Mouse (Mus musculus) embryonic facial prominence, embryonic 15.5 days (tissue): ENCODE results near the gene Sufu. TPM values are rescaled to one million over a fixed set of nuclear protein-coding genes. Genes with fewer than 3 reads are reported as not detected.

Experiments
- ATAC-seq: fragments of 200-750 bp; cut with Nextera tagmentation; 2 replicates; pipeline ENCODE4 v1.8.0; 2017; ENCODE audit warnings: low read depth, moderate TSS enrichment; ENCODE audit not compliant: insufficient number of reproducible peaks, low FRiP score, low TSS enrichment
- H3K27ac ChIP-seq: fragments of 300-500 bp; sonication (generic); replicated peaks from 2 replicates; pipeline ENCODE4 v1.5.1; 2015; ENCODE audit warnings: mild to moderate bottlenecking, inconsistent platforms
- H3K27me3 ChIP-seq: fragments of 300-500 bp; sonication (generic); 2 replicates; pipeline ENCODE4 v1.6.1; 2015; ENCODE audit warnings: inconsistent platforms
- H3K36me3 ChIP-seq: fragments of 300-500 bp; sonication (generic); 2 replicates; pipeline ENCODE4 v1.6.1; 2015; ENCODE audit warnings: mild to moderate bottlenecking, inconsistent platforms
- H3K4me1 ChIP-seq: fragments of 300-500 bp; sonication (generic); 2 replicates; pipeline ENCODE4 v1.6.1; 2015; ENCODE audit warnings: inconsistent platforms
- H3K4me2 ChIP-seq: fragments of 300-500 bp; sonication (generic); replicated peaks from 2 replicates; pipeline ENCODE4 v1.6.1; 2015; ENCODE audit warnings: mild to moderate bottlenecking, inconsistent platforms
- H3K4me3 ChIP-seq: fragments of 300-500 bp; sonication (generic); replicated peaks from 2 replicates; pipeline ENCODE4 v1.5.1; 2015; ENCODE audit warnings: mild to moderate bottlenecking, inconsistent platforms
- H3K9ac ChIP-seq: fragments of 300-500 bp; sonication (generic); 2 replicates; pipeline ENCODE4 v1.6.1; 2015; ENCODE audit warnings: inconsistent platforms
- H3K9me3 ChIP-seq: fragments of 300-500 bp; sonication (generic); replicated peaks from 2 replicates; pipeline ENCODE4 v1.6.1; 2016; ENCODE audit warnings: inconsistent platforms
- WGBS: fragments of 180-500 bp; shearing (Covaris S2); methylation state at CpG from one replicate; pipeline ENCODE4 v1.1.7; 2015; 5-methylcytosine and 5-hydroxymethylcytosine counted together
- polyA plus RNA-seq: library from polyadenylated mRNA; unstranded; fragments of >200 nt; fragmentation: Nextera tagmentation; extraction: Ambion mirVana; gene quantifications from 2 replicates; pipeline ENCODE4 v1.2.1, GENCODE M21; 2015

Sufu gene
- polyA plus RNA-seq, 1 experiment from 2014 or later, result 38.4 TPM

DNA sequence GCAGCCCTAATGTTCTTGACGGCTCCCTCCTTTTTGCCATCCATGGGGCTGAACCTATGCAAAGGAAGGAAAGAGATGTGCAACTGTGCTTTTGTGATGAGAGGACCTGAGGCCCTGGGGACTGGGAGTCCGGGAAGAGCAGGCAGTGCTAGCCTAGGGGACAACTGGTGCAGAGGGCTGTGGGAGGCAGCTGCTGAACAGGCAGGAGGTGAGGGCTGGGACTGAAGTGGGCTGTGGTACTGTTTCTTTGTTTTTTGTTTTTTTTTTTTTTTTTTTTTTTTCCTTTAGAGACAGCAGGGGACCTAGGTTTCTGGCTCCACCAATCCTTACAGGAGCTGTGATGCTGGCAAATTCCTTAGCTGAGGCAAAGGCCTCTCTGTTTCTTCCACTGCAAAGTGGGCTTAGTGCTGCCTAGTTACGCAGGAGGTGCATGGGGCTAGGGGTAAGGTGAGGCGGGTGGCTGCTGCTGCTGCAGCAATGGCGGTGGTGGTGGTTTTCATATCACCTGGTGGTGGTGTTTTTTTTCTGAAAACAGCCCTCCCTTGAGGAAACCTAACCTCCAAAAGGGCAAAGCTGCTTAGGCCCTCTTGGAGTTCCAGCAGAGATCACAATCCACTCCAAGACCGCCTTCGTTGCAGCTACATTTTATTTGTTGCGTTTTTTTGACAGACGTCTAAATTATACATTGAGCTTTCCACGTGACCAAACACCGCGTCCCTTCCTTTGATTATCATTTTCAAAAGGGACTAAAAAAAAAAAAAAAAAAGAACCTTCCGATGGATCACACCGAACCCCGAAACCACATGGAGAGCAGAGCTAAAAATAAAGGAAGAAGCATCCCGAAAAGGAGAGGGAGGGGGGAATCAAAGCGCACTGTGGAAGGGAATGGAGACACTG lies 131.2 kb downstream of the Sufu start:
- no peaks in the 10 kb centered on the region for H3K9me3 ChIP-seq
- peak overlapping the region; percentile 50 for H3K4me2 ChIP-seq
- peak overlapping the region; percentile 21 for H3K4me3 ChIP-seq
- H3K4me1 ChIP-seq, result peaks cover 94% of the 10 kb centered on the region
- no peaks in the 10 kb centered on the region for H3K27me3 ChIP-seq
- no peaks in the 10 kb centered on the region for H3K36me3 ChIP-seq
- peak overlapping the region; percentile 83; the same call in 1 of the 2 replicates for H3K27ac ChIP-seq
- 21% methylated on average over 17 of the region's 17 CpGs for WGBS
- ATAC-seq, result no peak
- H3K9ac ChIP-seq, result no peak overlapping the region

DNA sequence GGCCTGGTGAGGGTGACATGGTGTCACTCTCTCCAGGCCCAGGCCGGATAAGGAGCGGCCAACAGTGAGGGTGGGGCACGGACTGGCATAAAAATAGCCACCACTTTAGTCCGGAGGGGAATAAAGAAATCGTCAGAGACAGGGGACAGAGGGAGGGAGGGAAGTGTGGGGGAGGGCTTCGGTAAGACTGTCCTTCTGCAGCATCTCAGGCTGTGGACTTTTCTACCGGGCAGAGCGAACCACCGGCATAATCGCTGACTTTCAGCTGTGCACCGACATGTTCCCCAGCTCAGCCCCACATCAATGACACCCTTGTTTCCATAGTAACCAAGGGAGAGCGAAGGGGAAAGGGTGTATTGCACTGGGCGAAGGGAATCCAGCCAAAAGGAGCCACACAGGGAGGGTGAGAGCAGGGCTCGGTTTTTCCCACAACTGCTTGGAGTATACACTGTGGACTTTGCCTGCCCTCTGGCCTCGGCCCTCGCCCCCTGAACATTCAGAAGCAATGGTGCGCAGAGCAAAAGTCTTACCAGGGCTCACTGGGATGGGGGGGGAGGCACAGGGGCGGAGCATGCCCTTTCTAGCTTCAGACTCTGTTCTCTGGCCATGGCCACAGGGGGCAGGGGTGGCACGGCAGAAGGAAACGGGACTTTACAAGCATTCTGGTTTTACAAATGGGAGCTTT lies 132.0 kb downstream of the Sufu start:
- Histone ChIP-seq H3K9ac (no peak overlapping the region), H3K4me2 (peak overlapping the region; percentile 50), H3K27ac (peak overlapping the region; percentile 83), H3K4me3 (peak overlapping the region; percentile 21), H3K4me1 (peaks cover 94% of the 10 kb centered on the region), H3K27me3 (no peaks in the 10 kb centered on the region), H3K9me3 (no peaks in the 10 kb centered on the region), H3K36me3 (no peaks in the 10 kb centered on the region)
- 4% methylated on average over 20 of the region's 20 CpGs for WGBS
- ATAC-seq, result peak; percentile 56

GRCm38 (mm10) chr19:46529601-46530448 lies 133.1 kb downstream of the Sufu start:
- Histone ChIP-seq H3K9me3 (no peaks in the 10 kb centered on the region), H3K4me3 (no peak overlapping the region), H3K27ac (peak overlapping the region; percentile 83), H3K36me3 (no peaks in the 10 kb centered on the region), H3K4me1 (peaks cover 86% of the 10 kb centered on the region), H3K27me3 (no peaks in the 10 kb centered on the region), H3K4me2 (peak overlapping the region; percentile 50), H3K9ac (0 out of 2 replicates have a peak overlapping the region, but pooled peaks have one; percentile 4)
- no peak for ATAC-seq
- WGBS, result 15% methylated on average over 13 of the region's 13 CpGs

DNA sequence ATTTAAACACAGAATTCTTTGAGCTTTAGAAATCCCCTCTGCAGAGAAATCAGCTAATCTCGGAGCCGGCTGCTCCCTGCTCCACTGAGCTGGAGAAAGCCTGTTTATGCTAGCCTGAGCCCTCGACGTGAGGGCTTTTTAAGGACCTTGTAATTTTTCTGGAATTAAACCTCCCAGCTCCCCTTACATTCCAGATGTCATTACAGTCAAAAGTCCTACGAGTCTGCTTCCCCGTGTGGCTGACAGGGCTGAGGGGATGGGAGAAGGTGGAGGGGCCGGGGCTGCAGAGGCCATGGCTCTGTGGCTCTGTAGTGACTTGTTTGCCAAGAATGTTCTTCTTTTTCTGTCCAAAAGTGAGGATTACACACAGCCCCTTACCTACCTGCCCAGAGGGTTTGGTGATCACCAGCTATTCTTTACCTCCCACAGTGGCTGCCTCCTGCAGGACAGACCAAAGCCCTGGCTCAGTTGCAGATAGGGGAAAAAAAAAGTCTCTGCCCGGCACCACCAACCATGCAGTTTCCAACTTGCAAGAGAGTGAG lies 133.8 kb downstream of the Sufu start:
- no peaks in the 10 kb centered on the region for H3K9me3 ChIP-seq
- peaks cover 79% of the 10 kb centered on the region for H3K4me1 ChIP-seq
- H3K4me3 ChIP-seq, result no peak overlapping the region
- H3K27me3 ChIP-seq, result no peaks in the 10 kb centered on the region
- no peak overlapping the region for H3K9ac ChIP-seq
- no peak for ATAC-seq
- H3K36me3 ChIP-seq, result no peaks in the 10 kb centered on the region; the same call in 1 of the 2 replicates
- 17% methylated on average over 8 of the region's 8 CpGs for WGBS
- peak overlapping the region; percentile 83 for H3K27ac ChIP-seq
- peak overlapping the region; percentile 19; the same call in 1 of the 2 replicates for H3K4me2 ChIP-seq

DNA sequence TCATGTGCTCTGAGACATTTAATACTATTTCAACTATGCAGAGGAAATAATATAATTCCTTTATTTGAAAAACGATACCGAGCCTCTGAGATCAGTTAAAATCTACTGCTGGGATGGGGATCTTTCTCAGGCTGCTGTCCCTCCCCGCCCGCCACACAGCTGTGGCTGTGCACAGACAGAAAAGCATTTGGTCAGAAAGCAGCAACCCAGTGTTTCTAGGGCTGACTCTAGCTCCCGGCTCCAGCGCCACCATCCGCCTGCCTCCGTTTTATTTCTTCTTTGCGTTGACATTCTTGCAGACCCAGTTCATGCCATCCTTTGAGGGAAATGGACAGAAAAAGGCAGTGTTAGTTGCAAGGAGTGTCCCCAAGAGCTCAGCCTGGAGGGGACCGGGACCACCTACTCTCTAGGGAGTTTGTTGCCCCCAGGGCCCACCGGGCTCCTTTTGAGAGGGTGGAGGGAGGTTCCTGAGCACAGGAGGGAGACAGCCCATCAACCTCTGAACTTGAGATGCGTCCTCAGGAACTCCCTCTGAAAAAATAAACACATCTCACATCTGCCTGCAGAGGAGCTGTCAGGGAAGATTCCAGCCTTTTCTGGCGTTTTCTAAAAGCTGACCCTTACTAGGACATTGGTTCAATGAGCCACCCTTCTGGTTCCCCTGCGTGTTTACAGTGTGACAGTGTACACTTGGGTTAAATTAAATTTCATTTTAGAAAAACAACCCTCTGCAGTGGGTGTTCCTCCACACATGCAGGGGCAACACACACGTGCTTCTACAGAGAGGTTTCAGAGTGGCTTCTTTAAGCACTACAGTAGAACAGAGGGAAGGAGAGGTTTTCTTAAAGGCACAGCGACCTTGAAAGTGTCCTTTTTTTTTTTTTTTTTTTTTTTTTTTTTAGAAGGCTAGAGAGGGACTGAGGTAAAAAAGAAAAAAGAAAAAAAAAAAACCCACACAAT lies 134.7 kb downstream of the Sufu start:
- peak overlapping the region; percentile 83 for H3K27ac ChIP-seq
- WGBS, result 5% methylated on average over 16 of the region's 16 CpGs
- H3K9ac ChIP-seq, result no peak overlapping the region
- H3K27me3 ChIP-seq, result no peaks in the 10 kb centered on the region
- H3K4me1 ChIP-seq, result peaks cover 71% of the 10 kb centered on the region
- H3K4me2 ChIP-seq, result peak overlapping the region; percentile 19; the same call in 1 of the 2 replicates
- ATAC-seq, result no peak
- H3K4me3 ChIP-seq, result no peak overlapping the region
- H3K36me3 ChIP-seq, result peaks cover 5% of the 10 kb centered on the region; the same call in 1 of the 2 replicates
- no peaks in the 10 kb centered on the region for H3K9me3 ChIP-seq

GRCm38 (mm10) chr19:46532031-46532688 lies 135.5 kb downstream of the Sufu start:
- ATAC-seq, result no peak
- no peaks in the 10 kb centered on the region for H3K9me3 ChIP-seq
- no peak overlapping the region for H3K9ac ChIP-seq
- H3K27ac ChIP-seq, result peak overlapping the region; percentile 83
- H3K36me3 ChIP-seq, result peaks cover 5% of the 10 kb centered on the region; the same call in 1 of the 2 replicates
- no peak overlapping the region for H3K4me2 ChIP-seq
- H3K4me3 ChIP-seq, result no peak overlapping the region
- peaks cover 65% of the 10 kb centered on the region for H3K4me1 ChIP-seq
- WGBS, result 17% methylated on average over 10 of the region's 10 CpGs
- no peaks in the 10 kb centered on the region for H3K27me3 ChIP-seq

- WGBS, result 48% methylated on average over 4 of the region's 4 CpGs
- Histone ChIP-seq H3K4me3 (no peak overlapping the region), H3K36me3 (peaks cover 5% of the 10 kb centered on the region; the same call in 1 of the 2 replicates), H3K9ac (no peak overlapping the region), H3K27me3 (no peaks in the 10 kb centered on the region), H3K9me3 (no peaks in the 10 kb centered on the region), H3K4me2 (no peak overlapping the region), H3K27ac (peak overlapping the region; percentile 61), H3K4me1 (peaks cover 59% of the 10 kb centered on the region)
- ATAC-seq, result no peak
These were observed 136.4 kb downstream of the Sufu start for GRCm38 (mm10) chr19:46533066-46533465.

GRCm38 (mm10) chr19:46533525-46533924 lies 136.8 kb downstream of the Sufu start:
- peak overlapping the region; percentile 61; the same call in 1 of the 2 replicates for H3K27ac ChIP-seq
- H3K9me3 ChIP-seq, result no peaks in the 10 kb centered on the region
- ATAC-seq, result no peak
- no peak overlapping the region for H3K4me2 ChIP-seq
- peaks cover 54% of the 10 kb centered on the region for H3K4me1 ChIP-seq
- WGBS, result 68% methylated on average over 5 of the region's 5 CpGs
- H3K4me3 ChIP-seq, result no peak overlapping the region
- no peaks in the 10 kb centered on the region for H3K27me3 ChIP-seq
- H3K9ac ChIP-seq, result no peak overlapping the region
- H3K36me3 ChIP-seq, result peaks cover 5% of the 10 kb centered on the region; the same call in 1 of the 2 replicates

DNA sequence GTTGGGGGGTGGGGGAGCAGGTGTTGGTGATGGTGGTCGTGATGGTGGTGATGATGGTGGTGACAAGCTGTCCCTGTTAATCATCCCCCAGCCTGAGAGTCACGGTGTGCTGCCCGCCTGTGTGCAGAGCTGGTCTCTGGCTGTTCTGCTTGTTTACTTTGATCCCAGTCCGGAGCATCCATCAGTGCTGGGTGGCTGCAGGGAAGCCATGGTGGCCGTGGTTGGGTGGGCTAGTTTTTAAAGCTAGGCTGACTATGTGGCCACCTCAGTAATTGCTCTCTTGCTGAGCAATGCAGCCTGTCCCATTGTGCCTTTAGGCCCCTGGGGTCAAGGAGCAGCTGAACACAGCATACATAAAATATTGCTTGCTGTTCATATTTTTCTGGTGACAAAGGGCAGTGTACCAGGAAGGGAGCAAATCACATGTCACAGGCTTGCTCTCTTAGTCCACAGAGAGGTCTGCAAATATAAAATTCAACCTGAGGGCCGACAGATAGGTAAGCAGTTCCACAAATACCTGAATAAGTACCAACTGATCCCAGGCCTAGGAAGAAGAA lies 137.9 kb downstream of the Sufu start:
- Histone ChIP-seq H3K4me3 (no peak overlapping the region), H3K36me3 (peaks cover 5% of the 10 kb centered on the region; the same call in 1 of the 2 replicates), H3K9me3 (no peaks in the 10 kb centered on the region), H3K4me1 (peaks cover 43% of the 10 kb centered on the region), H3K4me2 (no peak overlapping the region), H3K9ac (no peak overlapping the region), H3K27me3 (no peaks in the 10 kb centered on the region), H3K27ac (no peak overlapping the region)
- WGBS, result 71% methylated on average over 6 of the region's 6 CpGs
- ATAC-seq, result no peak
